Mouse (Mus musculus) heart, adult 2 months (tissue): ENCODE results near the gene 4930451I11Rik.

Experiments used
- CTCF ChIP-seq: fragments of 200-600 bp; IDR thresholded peaks from 2 replicates; pipeline ENCODE4 v1.8.1; 2022; ENCODE audit warnings: antibody characterized with exemption, mild to moderate bottlenecking, moderate library complexity
- EP300 ChIP-seq: fragments of 200-500 bp; IDR thresholded peaks from 2 replicates; pipeline ENCODE4 v1.6.1; 2011; ENCODE audit warnings: low read depth, low read length, control low read depth; ENCODE audit not compliant: insufficient read depth

GRCm38 (mm10) chr7:126869780-126870519 lies 38.5 kb upstream of the 4930451I11Rik start:
- no peak for TF ChIP-seq CTCF
- no peak for TF ChIP-seq EP300
